Mouse (Mus musculus): ENCODE measurements around the gene Mansc1. TPM values are rescaled to one million over a fixed set of nuclear protein-coding genes. Genes with fewer than 3 reads are reported as not detected.

Gene Mansc1
- polyA plus RNA-seq, 1 experiment = 0.87 TPM

DNA sequence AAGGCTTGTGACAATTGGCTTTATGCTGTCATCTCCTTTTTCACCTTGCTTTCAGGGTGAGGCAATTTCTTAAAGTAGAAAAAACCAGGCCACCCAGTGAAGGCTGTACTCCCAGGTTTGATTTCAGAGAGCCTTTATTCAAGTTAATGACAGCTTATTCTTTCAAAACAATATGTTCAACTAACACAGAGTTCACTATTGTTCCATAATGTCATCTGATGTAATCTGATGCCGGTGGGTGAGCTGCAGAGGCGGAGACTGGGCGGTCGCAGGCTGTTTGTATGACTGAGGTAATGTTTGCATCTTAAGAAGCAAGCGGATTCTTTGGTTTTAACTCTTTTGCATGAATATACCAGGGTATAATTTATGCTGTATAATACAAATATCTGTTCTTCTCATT lies 15.3 kb upstream of the Mansc1 start:
- peak overlapping the region; percentile 41 for H3K27ac ChIP-seq (replicated peaks; ENCODE audit: low read depth, low read length)
- no peaks in the 10 kb centered on the region for H3K4me1 ChIP-seq (ENCODE audit: control insufficient read depth, insufficient read depth, insufficient read length, low read length)
- H3K4me3 ChIP-seq (ENCODE audit: insufficient read depth, low read depth, low read length) = no peak overlapping the region

DNA sequence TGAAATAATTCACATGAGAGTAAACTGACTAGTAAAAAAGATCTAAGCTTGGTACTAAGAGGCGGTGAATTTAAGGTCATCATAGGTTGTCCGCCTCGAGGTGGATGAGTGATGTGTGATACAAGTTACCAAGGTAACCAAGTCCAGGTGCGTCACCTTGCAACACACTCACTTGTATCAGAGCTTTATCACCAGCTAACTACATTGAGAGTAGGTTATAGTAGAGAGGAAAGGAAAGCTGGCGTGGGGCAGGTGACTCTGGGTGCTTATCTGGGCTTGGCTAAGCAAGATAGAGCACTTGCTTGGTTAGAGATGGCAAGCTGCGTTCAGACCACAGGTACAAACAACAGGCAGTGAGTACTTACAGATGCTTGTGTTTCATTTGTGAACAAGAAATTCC lies 14.5 kb upstream of the Mansc1 start:
- Histone ChIP-seq H3K4me3 (ENCODE audit: insufficient read depth, low read depth, low read length) (no peak overlapping the region), H3K27ac (replicated peaks; ENCODE audit: low read depth, low read length) (no peak overlapping the region), H3K4me1 (ENCODE audit: control insufficient read depth, insufficient read depth, insufficient read length, low read length) (no peaks in the 10 kb centered on the region)

- Histone ChIP-seq H3K4me1 (ENCODE audit: control insufficient read depth, insufficient read depth, insufficient read length, low read length) (no peaks in the 10 kb centered on the region), H3K27ac (replicated peaks; ENCODE audit: low read depth, low read length) (no peak overlapping the region), H3K4me3 (ENCODE audit: insufficient read depth, low read depth, low read length) (no peak overlapping the region)
Observed at GRCm38 (mm10) chr6:134643296-134643695, 11.0 kb upstream of the Mansc1 start.

DNA sequence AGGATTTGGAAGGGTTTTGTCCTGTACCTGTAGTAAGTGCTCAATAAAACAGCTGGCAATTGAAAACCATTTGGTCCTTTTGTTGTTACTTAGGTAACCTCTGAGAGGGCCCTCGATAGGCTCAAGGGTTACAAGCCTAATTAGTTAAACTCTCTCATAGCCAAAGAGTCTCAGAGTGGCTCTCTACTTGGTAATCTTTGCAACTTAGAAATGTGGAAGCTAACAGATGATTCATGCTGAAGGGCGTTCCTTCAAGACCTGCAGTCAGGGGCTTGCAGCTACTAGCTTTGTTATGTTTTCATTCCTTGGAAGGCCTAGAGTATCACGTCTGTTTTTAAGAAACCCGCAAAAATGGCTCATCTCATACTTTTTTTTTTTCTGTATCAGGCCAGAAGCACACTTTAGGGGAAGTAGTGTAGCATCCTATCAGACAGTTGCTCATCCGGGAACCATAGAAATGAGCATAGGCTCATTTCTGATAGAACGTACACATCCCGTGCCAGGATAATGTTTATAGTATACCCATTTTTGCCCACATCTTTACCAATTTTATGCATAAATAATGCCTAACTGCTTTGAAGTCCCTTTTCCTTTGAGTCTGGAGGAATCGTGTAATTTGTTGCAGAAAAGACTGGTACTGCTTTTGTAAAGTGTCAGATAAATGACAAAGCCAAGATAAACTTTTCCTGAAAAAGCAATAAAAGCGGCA lies 9.6 kb upstream of the Mansc1 start:
- H3K4me1 ChIP-seq (ENCODE audit: control insufficient read depth, insufficient read depth, insufficient read length, low read length) = no peaks in the 10 kb centered on the region
- no peak overlapping the region for H3K27ac ChIP-seq (replicated peaks; ENCODE audit: low read depth, low read length)
- peak overlapping the region; percentile 96 for H3K4me3 ChIP-seq (ENCODE audit: insufficient read depth, low read depth, low read length)

GRCm38 (mm10) chr6:134640485-134641475 lies 8.5 kb upstream of the Mansc1 start:
- Histone ChIP-seq H3K27ac (replicated peaks; ENCODE audit: low read depth, low read length) (peak overlapping the region; percentile 50; the same call in 1 of the 2 replicates), H3K4me3 (ENCODE audit: insufficient read depth, low read depth, low read length) (peak overlapping the region; percentile 96), H3K4me1 (ENCODE audit: control insufficient read depth, insufficient read depth, insufficient read length, low read length) (no peaks in the 10 kb centered on the region)

- Histone ChIP-seq H3K27ac (replicated peaks; ENCODE audit: low read depth, low read length) (no peak overlapping the region), H3K4me3 (ENCODE audit: insufficient read depth, low read depth, low read length) (no peak overlapping the region), H3K4me1 (ENCODE audit: control insufficient read depth, insufficient read depth, insufficient read length, low read length) (no peaks in the 10 kb centered on the region)
Observed at GRCm38 (mm10) chr6:134639900-134640299, 7.6 kb upstream of the Mansc1 start.

DNA sequence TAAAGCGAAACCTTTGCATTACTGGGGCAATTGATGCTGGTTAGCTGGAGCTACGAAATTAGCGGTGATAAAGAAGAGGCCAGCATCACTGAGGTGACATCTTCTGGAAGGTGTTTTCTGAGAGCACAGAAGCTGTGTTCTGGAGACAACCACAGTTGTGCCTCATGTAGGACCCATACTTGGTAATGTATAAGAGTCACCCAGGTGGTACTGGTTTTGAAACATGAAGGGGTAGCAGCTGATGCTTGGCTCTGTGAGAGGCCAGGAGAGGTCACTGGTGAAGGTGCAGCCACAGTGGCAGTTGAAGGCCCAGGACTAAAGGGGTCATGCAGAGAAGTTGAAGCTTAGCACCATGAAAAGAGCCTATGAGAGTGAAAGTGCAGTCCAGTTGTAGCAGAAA lies 6.9 kb upstream of the Mansc1 start, which contains the start of gene Borcs5:
Gene Borcs5 (plus strand): TSS at position 301 of the 400 bp plus-strand sequence.
- H3K4me1 ChIP-seq (ENCODE audit: control insufficient read depth, insufficient read depth, insufficient read length, low read length) = no peaks in the 10 kb centered on the region
- no peak within 1 kb of the TSS for H3K4me3 ChIP-seq (ENCODE audit: insufficient read depth, low read depth, low read length)
- no peak within 1 kb of the TSS for H3K27ac ChIP-seq (replicated peaks; ENCODE audit: low read depth, low read length)

- Histone ChIP-seq H3K27ac (replicated peaks; ENCODE audit: low read depth, low read length) (no peak overlapping the region), H3K4me3 (ENCODE audit: insufficient read depth, low read depth, low read length) (no peak overlapping the region), H3K4me1 (ENCODE audit: control insufficient read depth, insufficient read depth, insufficient read length, low read length) (no peaks in the 10 kb centered on the region)
Observed at GRCm38 (mm10) chr6:134636476-134636875, 4.2 kb upstream of the Mansc1 start.

DNA sequence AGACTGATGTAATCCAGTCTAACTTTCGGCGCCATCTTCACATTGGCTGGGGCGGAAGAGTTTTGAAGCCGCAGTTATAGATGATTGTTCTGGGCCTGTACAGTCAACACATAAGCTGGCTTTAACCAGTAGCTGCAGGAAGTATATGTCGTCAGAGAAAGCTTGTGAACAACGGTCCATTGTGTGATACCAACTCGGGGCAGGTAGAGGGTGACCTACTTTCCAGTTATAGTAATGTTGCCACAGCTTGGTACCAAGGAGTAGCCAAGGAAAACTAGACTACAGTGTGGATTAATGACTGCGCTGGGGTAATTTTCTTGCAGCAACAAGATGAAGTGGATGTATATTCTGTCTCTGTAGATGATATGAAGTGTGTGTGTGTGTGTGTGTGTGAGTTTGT lies 1.3 kb upstream of the Mansc1 start:
- Histone ChIP-seq H3K4me1 (ENCODE audit: control insufficient read depth, insufficient read depth, insufficient read length, low read length) (peaks cover 2% of the 10 kb centered on the region), H3K27ac (replicated peaks; ENCODE audit: low read depth, low read length) (no peak overlapping the region), H3K4me3 (ENCODE audit: insufficient read depth, low read depth, low read length) (no peak overlapping the region)

GRCm38 (mm10) chr6:134632756-134633155 lies 468 bp upstream of the Mansc1 start:
- Histone ChIP-seq H3K4me1 (ENCODE audit: control insufficient read depth, insufficient read depth, insufficient read length, low read length) (peaks cover 2% of the 10 kb centered on the region), H3K4me3 (ENCODE audit: insufficient read depth, low read depth, low read length) (peak overlapping the region; percentile 70), H3K27ac (replicated peaks; ENCODE audit: low read depth, low read length) (no peak overlapping the region)

DNA sequence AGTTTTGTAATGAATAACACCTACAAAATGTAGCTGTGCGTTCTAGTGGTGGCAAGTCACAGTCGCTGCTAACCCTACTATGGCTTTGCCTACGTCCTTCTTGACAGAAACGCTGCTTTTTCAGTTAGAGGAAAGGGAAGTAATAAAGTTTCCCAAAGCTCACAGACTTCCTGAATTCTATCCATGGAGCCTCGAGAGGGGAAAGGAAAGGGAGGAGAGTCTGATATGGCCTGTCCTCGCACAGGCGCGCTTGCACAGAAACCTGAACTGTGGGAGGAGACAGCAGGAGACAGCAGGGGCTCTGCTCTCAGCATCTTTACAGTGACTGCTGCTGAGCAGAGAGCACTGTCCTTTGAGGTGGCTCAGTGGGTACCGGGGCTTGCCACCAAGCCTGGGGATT lies 1.8 kb downstream of the Mansc1 start:
- Histone ChIP-seq H3K4me1 (ENCODE audit: control insufficient read depth, insufficient read depth, insufficient read length, low read length) (peaks cover 2% of the 10 kb centered on the region), H3K27ac (replicated peaks; ENCODE audit: low read depth, low read length) (peak overlapping the region; percentile 49; the same call in 1 of the 2 replicates), H3K4me3 (ENCODE audit: insufficient read depth, low read depth, low read length) (no peak overlapping the region)

DNA sequence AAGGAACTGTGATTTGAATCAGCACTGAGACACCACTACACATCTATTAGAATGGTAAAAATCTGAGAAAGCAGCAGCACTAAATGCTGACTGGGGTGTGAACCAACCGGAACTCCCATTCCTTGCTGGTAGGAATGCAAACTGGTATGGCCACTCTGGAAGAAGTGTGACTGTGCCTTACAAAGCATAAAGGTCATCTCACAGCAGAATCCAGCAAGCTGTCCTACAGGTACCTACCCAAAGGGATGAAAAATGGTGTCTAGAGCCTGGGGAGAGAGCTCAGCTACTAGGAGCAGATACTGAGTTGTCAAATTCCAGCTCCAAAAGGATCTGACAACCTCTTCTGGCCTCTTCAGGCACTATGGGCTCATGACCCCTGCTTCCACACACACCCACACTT lies 5.7 kb downstream of the Mansc1 start:
- Histone ChIP-seq H3K27ac (replicated peaks; ENCODE audit: low read depth, low read length) (no peak overlapping the region), H3K4me1 (ENCODE audit: control insufficient read depth, insufficient read depth, insufficient read length, low read length) (peaks cover 5% of the 10 kb centered on the region), H3K4me3 (ENCODE audit: insufficient read depth, low read depth, low read length) (no peak overlapping the region)

DNA sequence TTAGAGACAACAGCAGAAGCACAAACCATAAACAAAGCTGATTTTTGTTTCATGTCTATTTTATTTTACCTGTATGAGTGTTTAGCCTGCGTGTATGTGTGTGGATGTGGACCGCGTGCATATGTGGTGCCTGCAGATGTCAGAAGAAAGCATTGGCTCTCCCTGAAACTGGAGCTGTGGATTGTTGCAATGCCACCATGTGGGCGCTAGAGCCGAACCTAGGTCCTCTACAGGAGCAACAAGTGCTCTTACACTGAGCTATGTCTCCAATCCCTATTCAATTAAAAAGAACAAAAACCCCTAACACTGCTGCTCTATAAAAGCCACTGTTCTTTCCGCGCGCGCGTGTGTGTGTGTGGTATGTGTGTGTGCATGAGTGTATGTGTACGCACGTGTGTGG lies 6.9 kb downstream of the Mansc1 start:
- no peak overlapping the region for H3K4me3 ChIP-seq (ENCODE audit: insufficient read depth, low read depth, low read length)
- no peak overlapping the region for H3K27ac ChIP-seq (replicated peaks; ENCODE audit: low read depth, low read length)
- peaks cover 5% of the 10 kb centered on the region; the same call in 1 of the 2 replicates for H3K4me1 ChIP-seq (ENCODE audit: control insufficient read depth, insufficient read depth, insufficient read length, low read length)

DNA sequence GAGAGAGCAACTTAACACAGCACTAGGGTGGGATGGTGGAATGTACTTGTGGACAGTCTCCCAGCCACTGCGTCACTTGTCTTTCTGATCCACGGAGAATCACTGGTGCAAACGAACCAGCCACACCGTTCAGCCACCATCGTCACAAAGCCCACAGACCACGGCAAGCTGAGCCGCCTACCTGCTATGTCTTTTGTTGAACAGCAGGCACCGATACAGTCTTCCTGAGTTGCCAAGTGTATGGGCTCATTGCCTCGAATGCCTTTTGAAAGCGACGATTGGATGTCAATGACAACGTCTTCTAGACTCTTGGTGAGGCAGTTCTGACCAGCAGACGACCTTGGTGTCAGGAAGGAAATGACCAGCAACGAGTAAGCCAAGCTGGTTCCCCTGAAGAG lies 10.7 kb downstream of the Mansc1 start:
- Histone ChIP-seq H3K27ac (replicated peaks; ENCODE audit: low read depth, low read length) (no peak overlapping the region), H3K4me1 (ENCODE audit: control insufficient read depth, insufficient read depth, insufficient read length, low read length) (peaks cover 5% of the 10 kb centered on the region; the same call in 1 of the 2 replicates)

GRCm38 (mm10) chr6:134620846-134621551 lies 11.3 kb downstream of the Mansc1 start:
- Histone ChIP-seq H3K4me1 (ENCODE audit: control insufficient read depth, insufficient read depth, insufficient read length, low read length) (peaks cover 5% of the 10 kb centered on the region; the same call in 1 of the 2 replicates), H3K4me3 (ENCODE audit: insufficient read depth, low read depth, low read length) (no peak overlapping the region), H3K27ac (replicated peaks; ENCODE audit: low read depth, low read length) (0 out of 2 replicates have a peak overlapping the region, but pooled peaks have one; percentile 24)

More for the DNA sequence above, 10.7 kb downstream of the Mansc1 start:
- no peak overlapping the region for H3K4me3 ChIP-seq (ENCODE audit: insufficient read depth, low read depth, low read length)
